Mouse (Mus musculus): ENCODE data around the gene Plekhs1.

DNA sequence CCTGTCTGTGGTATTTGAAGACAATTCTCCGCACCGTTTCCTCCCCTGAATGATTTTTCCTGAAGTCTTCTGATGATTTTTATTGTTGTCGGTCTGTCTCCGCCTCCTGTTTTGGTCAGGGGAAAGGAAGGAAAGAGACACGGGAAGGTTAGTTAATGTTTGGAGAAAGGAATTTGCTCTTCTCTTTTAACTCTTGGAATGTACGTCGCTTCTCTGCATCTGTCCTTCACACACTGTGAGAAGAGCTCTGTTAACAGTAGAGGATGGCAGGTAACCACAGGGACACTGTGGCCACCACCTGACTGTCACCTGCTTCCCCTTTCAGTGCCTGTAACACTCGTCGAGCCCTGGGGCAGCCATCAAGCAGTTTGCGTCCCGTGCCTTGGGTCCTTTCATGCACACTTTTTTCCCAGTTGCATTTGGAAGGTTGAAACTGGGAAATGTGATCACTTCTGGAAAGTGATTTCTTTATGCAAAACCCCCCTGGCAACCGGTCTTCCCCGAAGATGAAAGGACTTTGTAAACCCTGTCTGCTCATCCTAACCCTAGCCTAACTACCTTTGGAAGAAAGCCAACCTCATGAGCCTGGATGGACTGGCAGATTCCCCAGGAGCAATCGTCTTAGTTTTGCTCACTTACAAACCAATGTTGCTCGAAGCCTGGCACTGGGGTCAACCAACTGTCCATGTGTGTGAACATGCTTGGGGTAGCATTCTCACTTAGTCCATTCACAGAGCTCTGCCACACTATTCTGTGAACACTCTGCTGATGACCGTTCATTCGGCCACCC lies 36.6 kb upstream of the Plekhs1 start:
- no peak for TF ChIP-seq POLR2A (IDR thresholded peaks at IDR 0.05; ENCODE audit: control insufficient read depth in 1 of 2, insufficient read depth in 1 of 2, low read depth in 1 of 2, low read length in 2 of 2, poor library complexity in 1 of 2)
- TF ChIP-seq E2F4 (IDR thresholded peaks at IDR 0.05; ENCODE audit: borderline replicate concordance, low read depth, low read length): no peak
- TF ChIP-seq EP300 (IDR thresholded peaks at IDR 0.05; ENCODE audit: low read depth in 1 of 2, low read length in 2 of 2): no peak
- no peak for TF ChIP-seq ZMIZ1 (IDR thresholded peaks at IDR 0.05; ENCODE audit: low read depth, low read length)
- no peak for TF ChIP-seq SMC3 (IDR thresholded peaks at IDR 0.05; ENCODE audit: low read depth, low read length)
- TF ChIP-seq MAFK (IDR thresholded peaks at IDR 0.05; ENCODE audit: borderline replicate concordance, low read depth, low read length): no peak
- TF ChIP-seq CTCF (IDR thresholded peaks at IDR 0.05 in 2 of 3, conservative IDR thresholded peaks at IDR 0.05 in 1 of 3; ENCODE audit: control insufficient read depth in 1 of 3, insufficient read depth in 1 of 3, low read depth in 2 of 3, low read length in 3 of 3, poor library complexity in 1 of 3, severe bottlenecking in 1 of 3): no peak
- no peak for TF ChIP-seq GATA1 (IDR thresholded peaks at IDR 0.05; ENCODE audit: low read depth, low read length)
- TF ChIP-seq BHLHE40 (IDR thresholded peaks at IDR 0.05; ENCODE audit: borderline replicate concordance, low read depth, low read length): no peak
